Mouse (Mus musculus) midbrain, postnatal 0 days (tissue): Measurements from ENCODE around the gene Rtn4rl1. TPM values are rescaled to one million over a fixed set of nuclear protein-coding genes. Genes with fewer than 3 reads are reported as not detected.

Experiments used
- ATAC-seq: fragments of 200-750 bp; cut with Nextera tagmentation; 2 replicates; pipeline ENCODE4 v1.8.0; 2017; ENCODE audit warnings: moderate number of reproducible peaks, mild to moderate bottlenecking, moderate TSS enrichment, moderate library complexity; ENCODE audit not compliant: low FRiP score
- DNase-seq: peaks from one replicate; pipeline ENCODE4 v3.0.0-alpha.2; 2015; ENCODE audit warnings: low spot score
- H3K27ac ChIP-seq: fragments of 300-500 bp; sonication (generic); 2 replicates; pipeline ENCODE4 v1.5.1; 2014; ENCODE audit warnings: low read depth, mild to moderate bottlenecking, low read length, mixed read lengths
- H3K27me3 ChIP-seq: fragments of 300-500 bp; sonication (generic); 2 replicates; pipeline ENCODE4 v1.6.1; 2014; ENCODE audit warnings: low read length, control low read depth, mixed read lengths; ENCODE audit not compliant: insufficient read depth
- H3K36me3 ChIP-seq: fragments of 300-500 bp; sonication (generic); 2 replicates; pipeline ENCODE4 v1.6.1; 2014; ENCODE audit warnings: low read length, control low read depth, mixed read lengths; ENCODE audit not compliant: insufficient read depth
- H3K4me1 ChIP-seq: fragments of 300-500 bp; sonication (generic); 2 replicates; pipeline ENCODE4 v1.6.1; 2014; ENCODE audit warnings: mild to moderate bottlenecking, control low read depth, antibody characterized with exemption, low read length, mixed read lengths; ENCODE audit not compliant: insufficient read depth
- H3K4me2 ChIP-seq: fragments of 300-500 bp; sonication (generic); 2 replicates; pipeline ENCODE4 v1.6.1; 2014; ENCODE audit warnings: low read depth, mild to moderate bottlenecking, low read length, mixed read lengths; ENCODE audit not compliant: poor library complexity, severe bottlenecking
- H3K4me3 ChIP-seq: fragments of 300-500 bp; sonication (generic); 2 replicates; pipeline ENCODE4 v1.5.1; 2014; ENCODE audit warnings: low read depth, mild to moderate bottlenecking, low read length, moderate library complexity
- H3K9ac ChIP-seq: fragments of 300-500 bp; sonication (generic); replicated peaks from 2 replicates; pipeline ENCODE4 v1.6.1; 2014; ENCODE audit warnings: mild to moderate bottlenecking, low read length, moderate library complexity, mixed read lengths; ENCODE audit not compliant: poor library complexity, severe bottlenecking
- H3K9me3 ChIP-seq: fragments of 300-500 bp; sonication (generic); 2 replicates; pipeline ENCODE4 v1.6.1; 2016; ENCODE audit warnings: low read length, control low read depth
- CTCF ChIP-seq: IDR thresholded peaks from 2 replicates; pipeline ENCODE4 v1.5.1; 2016; ENCODE audit warnings: antibody characterized with exemption, mild to moderate bottlenecking
- WGBS: fragments of 180-500 bp; shearing (Covaris S2); extraction: QIAGEN DNeasy Blood & Tissue Kit; methylation state at CpG from one replicate; pipeline ENCODE4 v1.1.7; 2014; 5-methylcytosine and 5-hydroxymethylcytosine counted together
- polyA plus RNA-seq: library from polyadenylated mRNA; unstranded; fragments of >200 nt; fragmentation: Nextera tagmentation; extraction: Ambion mirVana; gene quantifications from 2 replicates; pipeline ENCODE4 v1.2.1, GENCODE M21; 2015
- total RNA-seq: library from RNA; depleted of rRNA; stranded (reverse); fragments of >200 nt; gene quantifications from 2 replicates; pipeline ENCODE4 v1.2.3, GENCODE M21; 2014

Rtn4rl1 gene
- total and polyA plus RNA-seq, 2 experiments from 2014 or later = 17.5 to 18.5 TPM

GRCm38 (mm10) chr11:75249588-75249987 lies 56.0 kb downstream of the Rtn4rl1 start:
- H3K9me3 ChIP-seq = no peaks in the 10 kb centered on the region
- H3K27me3 ChIP-seq = no peaks in the 10 kb centered on the region
- peaks cover 11% of the 10 kb centered on the region; the same call in 1 of the 2 replicates for H3K4me1 ChIP-seq
- 73% methylated on average over 9 of the region's 9 CpGs for WGBS
- no peak overlapping the region; the same call in 1 of the 2 replicates for H3K27ac ChIP-seq
- no peak overlapping the region for H3K9ac ChIP-seq
- no peak overlapping the region for H3K4me3 ChIP-seq
- H3K4me2 ChIP-seq = no peak overlapping the region
- TF ChIP-seq CTCF = no peak
- ATAC-seq (no peak), DNase-seq (no peak)
- no peaks in the 10 kb centered on the region for H3K36me3 ChIP-seq

DNA sequence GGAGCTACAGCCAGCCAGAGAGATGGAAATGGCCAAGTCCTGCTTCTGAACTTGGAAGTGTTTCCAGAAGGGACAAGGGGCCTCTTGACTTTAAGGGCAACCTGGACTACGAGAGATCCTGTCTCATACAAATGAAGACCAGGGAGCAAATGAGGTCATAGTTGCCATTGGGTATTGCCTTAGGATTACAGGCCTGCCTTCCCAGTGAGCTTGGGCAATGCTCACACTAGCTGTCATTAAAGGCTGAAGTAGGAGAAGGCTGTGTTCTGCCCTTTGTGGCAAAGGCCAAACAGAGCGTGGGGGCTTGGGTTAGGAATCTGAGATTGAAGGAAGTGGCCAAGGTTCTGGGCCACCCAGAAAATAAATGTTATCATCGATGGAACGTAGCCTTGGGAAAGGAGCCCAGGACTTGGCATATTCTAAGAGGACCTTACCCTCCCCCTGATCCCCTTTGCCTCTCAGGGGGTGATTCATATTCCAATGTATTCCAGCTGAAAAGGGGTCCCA lies 57.5 kb downstream of the Rtn4rl1 start:
- peaks cover 8% of the 10 kb centered on the region; the same call in 1 of the 2 replicates for H3K4me1 ChIP-seq
- DNase-seq (no peak), ATAC-seq (no peak)
- 78% methylated on average over 4 of the region's 4 CpGs for WGBS
- H3K4me3 ChIP-seq = no peak overlapping the region
- no peaks in the 10 kb centered on the region for H3K9me3 ChIP-seq
- H3K36me3 ChIP-seq = no peaks in the 10 kb centered on the region
- H3K27me3 ChIP-seq = no peaks in the 10 kb centered on the region
- no peak for TF ChIP-seq CTCF
- H3K27ac ChIP-seq = no peak overlapping the region
- no peak overlapping the region for H3K4me2 ChIP-seq
- no peak overlapping the region for H3K9ac ChIP-seq

DNA sequence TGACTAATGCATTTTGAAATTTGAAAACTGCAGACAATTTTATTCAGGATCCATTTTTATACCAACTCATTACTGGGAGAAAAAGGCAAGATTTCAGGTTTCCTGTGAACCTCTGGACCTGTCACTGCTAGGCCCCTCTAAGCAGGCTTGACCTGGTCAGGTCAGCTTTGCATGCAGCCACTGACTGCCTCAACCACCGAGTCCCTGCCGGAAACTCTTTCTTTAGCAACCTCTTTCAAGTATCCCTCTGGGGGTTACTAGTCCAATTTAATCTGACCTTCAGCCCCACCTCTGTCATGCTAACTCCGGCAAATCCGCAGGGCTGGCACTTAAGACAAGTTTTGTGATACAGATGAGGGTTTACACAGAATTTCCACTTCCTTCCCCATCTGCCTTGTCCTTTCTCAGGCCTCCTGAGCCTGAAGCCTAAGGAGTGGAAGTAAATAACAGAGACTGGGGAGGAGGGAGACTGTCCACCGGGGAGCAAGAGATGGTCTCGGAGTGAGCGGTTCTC lies 58.0 kb downstream of the Rtn4rl1 start:
- Histone ChIP-seq H3K9ac (no peak overlapping the region), H3K4me2 (no peak overlapping the region), H3K4me3 (no peak overlapping the region), H3K27me3 (no peaks in the 10 kb centered on the region), H3K36me3 (no peaks in the 10 kb centered on the region), H3K27ac (no peak overlapping the region), H3K4me1 (peaks cover 8% of the 10 kb centered on the region; the same call in 1 of the 2 replicates), H3K9me3 (no peaks in the 10 kb centered on the region)
- DNase-seq (no peak), ATAC-seq (no peak)
- no peak for TF ChIP-seq CTCF
- WGBS = 47% methylated on average over 7 of the region's 7 CpGs

- no peak for TF ChIP-seq CTCF
- Histone ChIP-seq H3K9me3 (no peaks in the 10 kb centered on the region), H3K4me2 (no peak overlapping the region), H3K36me3 (no peaks in the 10 kb centered on the region), H3K9ac (no peak overlapping the region), H3K27ac (no peak overlapping the region), H3K4me1 (peaks cover under 1% of the 10 kb centered on the region; the same call in 1 of the 2 replicates), H3K4me3 (no peak overlapping the region), H3K27me3 (no peaks in the 10 kb centered on the region)
- 68% methylated on average over 13 of the region's 13 CpGs for WGBS
- ATAC-seq (no peak), DNase-seq (no peak)
Observed at GRCm38 (mm10) chr11:75254252-75254912, 60.8 kb downstream of the Rtn4rl1 start.

DNA sequence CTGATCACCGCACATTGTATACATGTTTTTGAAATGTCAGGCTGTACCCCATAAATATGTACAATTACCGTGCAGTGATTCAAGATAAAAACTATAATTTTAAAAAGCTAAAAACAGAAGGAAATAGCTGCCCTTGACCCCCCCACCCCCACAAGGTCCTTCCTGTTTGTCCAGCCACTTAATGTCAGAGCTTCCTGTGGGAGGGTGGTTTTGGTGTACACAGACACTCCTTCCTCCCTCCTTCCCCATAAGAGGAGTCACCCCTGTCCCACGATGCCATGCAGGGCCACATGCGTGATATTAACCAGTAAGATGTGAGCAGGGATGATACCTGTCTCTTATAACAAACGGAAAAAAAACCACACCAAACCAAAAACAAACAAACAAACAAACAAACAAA lies 61.7 kb downstream of the Rtn4rl1 start:
- Histone ChIP-seq H3K9me3 (no peaks in the 10 kb centered on the region), H3K4me3 (no peak overlapping the region), H3K27ac (no peak overlapping the region), H3K9ac (no peak overlapping the region), H3K27me3 (no peaks in the 10 kb centered on the region), H3K4me2 (no peak overlapping the region), H3K36me3 (no peaks in the 10 kb centered on the region), H3K4me1 (no peaks in the 10 kb centered on the region; the same call in 1 of the 2 replicates)
- ATAC-seq = no peak
- no peak for DNase-seq
- 84% methylated on average over 5 of the region's 5 CpGs for WGBS
- TF ChIP-seq CTCF = no peak

- 76% methylated on average over 4 of the region's 4 CpGs for WGBS
Observed at GRCm38 (mm10) chr11:75257056-75257648, 63.6 kb downstream of the Rtn4rl1 start.

More at GRCm38 (mm10) chr11:75257056-75257648, 63.6 kb downstream of the Rtn4rl1 start:
- ATAC-seq (no peak), DNase-seq (no peak)
- Histone ChIP-seq H3K9me3 (no peaks in the 10 kb centered on the region), H3K36me3 (no peaks in the 10 kb centered on the region), H3K27ac (no peak overlapping the region), H3K9ac (no peak overlapping the region), H3K4me3 (no peak overlapping the region), H3K4me1 (no peaks in the 10 kb centered on the region; the same call in 1 of the 2 replicates), H3K4me2 (no peak overlapping the region), H3K27me3 (no peaks in the 10 kb centered on the region)
- TF ChIP-seq CTCF = no peak
